Mouse (Mus musculus) CH12.LX (cell line): Measurements from ENCODE around the gene Ankfn1.

ENCODE experiments used
- CHD2 ChIP-seq: IDR thresholded peaks from 2 replicates; pipeline ENCODE4 v1.6.1; 2011; ENCODE audit warnings: low read length, improper control_type of control experiment
- CTCF ChIP-seq, 2 experiments: IDR thresholded peaks in 1 of 2; conservative IDR thresholded peaks in 1 of 2; 2 replicates each; pipeline ENCODE4 v1.5.1; 2011 to 2012; ENCODE audit warnings: low read depth in 2 of 2, low read length in 2 of 2, improper control_type of control experiment in 1 of 2, inconsistent platforms in 1 of 2, mild to moderate bottlenecking in 1 of 2, moderate library complexity in 1 of 2
- E2F4 ChIP-seq: IDR thresholded peaks from 2 replicates; pipeline ENCODE4 v1.6.1; 2011; ENCODE audit warnings: low read depth, low read length, improper control_type of control experiment; ENCODE audit not compliant: insufficient replicate concordance
- EP300 ChIP-seq: IDR thresholded peaks from 2 replicates; pipeline ENCODE4 v1.6.1; 2011; ENCODE audit warnings: low read length, improper control_type of control experiment
- HCFC1 ChIP-seq: IDR thresholded peaks from 2 replicates; pipeline ENCODE4 v1.6.1; 2012; ENCODE audit warnings: low read depth, mild to moderate bottlenecking, inconsistent platforms, low read length, improper control_type of control experiment
- MAFK ChIP-seq: IDR thresholded peaks from 2 replicates; pipeline ENCODE4 v1.6.1; 2011; ENCODE audit warnings: low read length, improper control_type of control experiment; ENCODE audit not compliant: insufficient replicate concordance
- MEF2A ChIP-seq: IDR thresholded peaks from 2 replicates; pipeline ENCODE4 v1.6.1; 2014; ENCODE audit warnings: low read depth, mild to moderate bottlenecking, inconsistent platforms, low read length, improper control_type of control experiment, borderline replicate concordance
- NRF1 ChIP-seq: IDR thresholded peaks from 2 replicates; pipeline ENCODE4 v1.6.1; 2014; ENCODE audit warnings: low read depth, mild to moderate bottlenecking, inconsistent platforms, low read length, improper control_type of control experiment, moderate library complexity
- POLR2A ChIP-seq: IDR thresholded peaks from 2 replicates; pipeline ENCODE4 v1.6.1; 2011; ENCODE audit warnings: low read depth, mild to moderate bottlenecking, improper control_type of control experiment, low read length
- RAD21 ChIP-seq: IDR thresholded peaks from 2 replicates; pipeline ENCODE4 v1.6.1; 2011; ENCODE audit warnings: low read depth, mild to moderate bottlenecking, low read length, improper control_type of control experiment, moderate library complexity
- SIN3A ChIP-seq: IDR thresholded peaks from 2 replicates; pipeline ENCODE4 v1.6.1; 2012; ENCODE audit warnings: low read length, improper control_type of control experiment, inconsistent platforms
- TBP ChIP-seq: conservative IDR thresholded peaks from 2 replicates; pipeline ENCODE4 v1.6.1; 2011; ENCODE audit warnings: low read depth, low read length, improper control_type of control experiment
- USF1 ChIP-seq: IDR thresholded peaks from 2 replicates; pipeline ENCODE4 v1.6.1; 2014; ENCODE audit warnings: low read depth, mild to moderate bottlenecking, inconsistent platforms, low read length, improper control_type of control experiment

DNA sequence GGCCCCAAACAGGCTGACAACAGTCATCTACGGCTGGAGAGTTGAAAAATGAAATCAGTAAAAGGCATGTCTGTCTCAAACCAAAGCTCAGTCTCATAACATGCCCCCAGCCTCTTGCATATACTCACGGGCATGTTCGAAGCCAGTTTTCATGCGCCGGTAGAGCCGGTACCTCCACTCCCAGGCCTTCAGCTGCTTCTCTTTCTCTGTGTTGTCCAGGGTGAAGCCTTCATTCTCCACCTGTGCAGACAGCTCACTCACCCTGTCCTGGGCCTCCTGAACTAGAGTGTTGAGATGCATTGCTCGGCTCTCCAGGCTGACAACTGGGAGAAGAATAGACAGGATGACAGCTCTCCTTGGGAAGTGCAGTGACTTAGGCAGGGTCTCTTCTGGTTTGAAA lies 272.4 kb downstream of the Ankfn1 start:
- no peak for TF ChIP-seq USF1
- no peak for TF ChIP-seq CTCF (conservative IDR thresholded peaks at IDR 0.05 in 1 of 2, IDR thresholded peaks at IDR 0.05 in 1 of 2; ENCODE audit: low read depth in 2 of 2, low read length in 2 of 2)
- no peak for TF ChIP-seq NRF1
- TF ChIP-seq CHD2: no peak
- no peak for TF ChIP-seq POLR2A
- no peak for TF ChIP-seq HCFC1
- no peak for TF ChIP-seq SIN3A
- TF ChIP-seq EP300: no peak
- no peak for TF ChIP-seq MEF2A
- TF ChIP-seq E2F4: no peak
- no peak for TF ChIP-seq RAD21
- no peak for TF ChIP-seq MAFK
- TF ChIP-seq TBP: no peak
